Mouse (Mus musculus) CH12.LX (cell line): ENCODE data around the gene Gabra5. TPM values are rescaled to one million over a fixed set of nuclear protein-coding genes. Genes with fewer than 3 reads are reported as not detected.

Experiments used
- DNase-seq: peaks from one replicate; pipeline ENCODE4 v3.0.0-alpha.2; 2013; ENCODE audit errors: extremely low read depth
- H3K27ac ChIP-seq: 2 replicates; pipeline ENCODE4 v1.5.1; 2012; ENCODE audit warnings: low read depth, mild to moderate bottlenecking, control low read depth, moderate library complexity; ENCODE audit not compliant: insufficient read depth
- H3K27me3 ChIP-seq: replicated peaks from 2 replicates; pipeline ENCODE3; 2012; ENCODE audit warnings: inconsistent platforms
- H3K36me3 ChIP-seq, 2 experiments: replicated peaks in 1 of 2; 2 replicates each; pipeline versions ENCODE3 to v1.6.1; 2012; ENCODE audit warnings: inconsistent platforms in 1 of 2, low read length in 1 of 2, mild to moderate bottlenecking in 1 of 2, mixed read lengths in 1 of 2, moderate library complexity in 1 of 2; ENCODE audit not compliant: control insufficient read depth in 1 of 2, insufficient read depth in 1 of 2
- H3K4me1 ChIP-seq, 2 experiments: 2 replicates each; pipeline ENCODE4 v1.6.1; 2012; ENCODE audit warnings: inconsistent platforms in 1 of 2, moderate library complexity in 1 of 2; ENCODE audit not compliant: insufficient read depth in 2 of 2, control insufficient read depth in 1 of 2
- H3K4me2 ChIP-seq: 2 replicates; pipeline ENCODE4 v1.6.1; 2012; ENCODE audit warnings: low read depth, mild to moderate bottlenecking, control low read depth; ENCODE audit not compliant: poor library complexity, insufficient read depth, severe bottlenecking
- H3K4me3 ChIP-seq, 3 experiments: fragments of 150-350 bp in 1 of 3; sonication (generic) in 1 of 3; replicated peaks in 1 of 3; 2 replicates each; pipeline versions ENCODE3 to v1.5.1; 2011 to 2012; ENCODE audit warnings: low read depth in 2 of 3, low read length in 2 of 3, mild to moderate bottlenecking in 2 of 3, moderate library complexity in 2 of 3, control low read depth in 1 of 3, improper control_type of control experiment in 1 of 3, inconsistent platforms in 1 of 3, mixed read lengths in 1 of 3; ENCODE audit not compliant: poor library complexity in 1 of 3
- H3K79me2 ChIP-seq: replicated peaks from 2 replicates; pipeline ENCODE4 v1.6.1; 2012; ENCODE audit warnings: mild to moderate bottlenecking, moderate library complexity; ENCODE audit not compliant: control insufficient read depth, poor library complexity, insufficient read depth, severe bottlenecking; ENCODE audit errors: extremely low read depth
- H3K9ac ChIP-seq: 2 replicates; pipeline ENCODE4 v1.6.1; 2012; ENCODE audit warnings: low read depth, mild to moderate bottlenecking, control low read depth, moderate library complexity; ENCODE audit not compliant: insufficient read depth
- H3K9me3 ChIP-seq: replicated peaks from 2 replicates; pipeline ENCODE3; 2012; ENCODE audit warnings: low read length, inconsistent platforms, mixed read lengths
- BHLHE40 ChIP-seq: IDR thresholded peaks from 2 replicates; pipeline ENCODE4 v1.6.1; 2011; ENCODE audit warnings: mild to moderate bottlenecking, low read depth, low read length, improper control_type of control experiment
- CHD1 ChIP-seq: IDR thresholded peaks from 2 replicates; pipeline ENCODE4 v1.6.1; 2012; ENCODE audit warnings: low read depth, low read length, improper control_type of control experiment, inconsistent platforms
- CHD2 ChIP-seq: IDR thresholded peaks from 2 replicates; pipeline ENCODE4 v1.6.1; 2011; ENCODE audit warnings: low read length, improper control_type of control experiment
- HCFC1 ChIP-seq: IDR thresholded peaks from 2 replicates; pipeline ENCODE4 v1.6.1; 2012; ENCODE audit warnings: low read depth, mild to moderate bottlenecking, inconsistent platforms, low read length, improper control_type of control experiment
- IRF4 ChIP-seq: IDR thresholded peaks from 2 replicates; pipeline ENCODE4 v1.6.1; 2014; ENCODE audit warnings: low read depth, mild to moderate bottlenecking, inconsistent platforms, low read length, improper control_type of control experiment
- JUND ChIP-seq: conservative IDR thresholded peaks from 2 replicates; pipeline ENCODE4 v1.6.1; 2011; ENCODE audit warnings: low read depth, low read length, improper control_type of control experiment
- KAT2A ChIP-seq: IDR thresholded peaks from 2 replicates; pipeline ENCODE4 v1.6.1; 2012; ENCODE audit warnings: low read length, improper control_type of control experiment, inconsistent platforms; ENCODE audit not compliant: insufficient replicate concordance
- MAFK ChIP-seq: IDR thresholded peaks from 2 replicates; pipeline ENCODE4 v1.6.1; 2011; ENCODE audit warnings: low read length, improper control_type of control experiment; ENCODE audit not compliant: insufficient replicate concordance
- MXI1 ChIP-seq: IDR thresholded peaks from 2 replicates; pipeline ENCODE4 v1.6.1; 2011; ENCODE audit warnings: mild to moderate bottlenecking, low read depth, low read length, improper control_type of control experiment
- MYC ChIP-seq: IDR thresholded peaks from 2 replicates; pipeline ENCODE4 v1.6.1; 2011; ENCODE audit warnings: low read depth, mild to moderate bottlenecking, improper control_type of control experiment, low read length
- NRF1 ChIP-seq: IDR thresholded peaks from 2 replicates; pipeline ENCODE4 v1.6.1; 2014; ENCODE audit warnings: low read depth, mild to moderate bottlenecking, inconsistent platforms, low read length, improper control_type of control experiment, moderate library complexity
- POLR2AphosphoS2 ChIP-seq: IDR thresholded peaks from 2 replicates; pipeline ENCODE4 v1.6.1; 2011; ENCODE audit warnings: low read depth, low read length, improper control_type of control experiment
- RCOR1 ChIP-seq: conservative IDR thresholded peaks from 2 replicates; pipeline ENCODE4 v1.6.1; 2012; ENCODE audit warnings: low read depth, mild to moderate bottlenecking, inconsistent platforms, low read length, improper control_type of control experiment
- SIN3A ChIP-seq: IDR thresholded peaks from 2 replicates; pipeline ENCODE4 v1.6.1; 2012; ENCODE audit warnings: low read length, improper control_type of control experiment, inconsistent platforms
- SMC3 ChIP-seq: IDR thresholded peaks from 2 replicates; pipeline ENCODE4 v1.6.1; 2011; ENCODE audit warnings: low read depth, low read length, improper control_type of control experiment
- TCF12 ChIP-seq: IDR thresholded peaks from 2 replicates; pipeline ENCODE4 v1.6.1; 2014; ENCODE audit warnings: low read depth, mild to moderate bottlenecking, inconsistent platforms, low read length, improper control_type of control experiment
- UBTF ChIP-seq: IDR thresholded peaks from 2 replicates; pipeline ENCODE4 v1.6.1; 2012; ENCODE audit warnings: low read depth, mild to moderate bottlenecking, inconsistent platforms, low read length, improper control_type of control experiment, moderate library complexity
- USF1 ChIP-seq: IDR thresholded peaks from 2 replicates; pipeline ENCODE4 v1.6.1; 2014; ENCODE audit warnings: low read depth, mild to moderate bottlenecking, inconsistent platforms, low read length, improper control_type of control experiment
- ZC3H11A ChIP-seq: IDR thresholded peaks from 2 replicates; pipeline ENCODE4 v1.6.1; 2012; ENCODE audit warnings: low read depth, mild to moderate bottlenecking, inconsistent platforms, low read length, improper control_type of control experiment
- ZNF384 ChIP-seq: IDR thresholded peaks from 2 replicates; pipeline ENCODE4 v1.6.1; 2012; ENCODE audit warnings: low read depth, low read length, improper control_type of control experiment, inconsistent platforms
- dilution Hi-C: fragments of 300-500 bp; cut with MboI; formaldehyde crosslinking; loops from 2 replicates; pipeline ENCODE4 v1.14.3; 2020; ENCODE audit warnings: low sequenced_read_pairs; ENCODE audit not compliant: extremely low pct_unique_long_range_greater_than_20kb, extremely low pct_ligation_motif_present
- in situ Hi-C: fragments of 300-500 bp; cut with MboI; formaldehyde crosslinking; loops from 3 replicates; pipeline ENCODE4 v1.14.3; 2019; ENCODE audit warnings: low sequenced_read_pairs, low pct_ligation_motif_present, low pct_unique_long_range_greater_than_20kb, mixed read lengths
- polyA plus RNA-seq: library from polyadenylated mRNA; unstranded; fragments of >175 nt; gene quantifications from 2 replicates; pipeline ENCODE4 v1.2.1, GENCODE M21; 2012; ENCODE audit warnings: low read depth; ENCODE audit not compliant: insufficient read length
- total RNA-seq, 2 experiments: library from RNA; depleted of rRNA; stranded (reverse); fragments of 300-350 nt in 1 of 2; fragments of >200 nt in 1 of 2; gene quantifications; 2 replicates each; pipeline ENCODE4 v1.2.3; 2012 to 2014

Gabra5 gene
- total and polyA plus RNA-seq, 3 experiments, result not detected

DNA sequence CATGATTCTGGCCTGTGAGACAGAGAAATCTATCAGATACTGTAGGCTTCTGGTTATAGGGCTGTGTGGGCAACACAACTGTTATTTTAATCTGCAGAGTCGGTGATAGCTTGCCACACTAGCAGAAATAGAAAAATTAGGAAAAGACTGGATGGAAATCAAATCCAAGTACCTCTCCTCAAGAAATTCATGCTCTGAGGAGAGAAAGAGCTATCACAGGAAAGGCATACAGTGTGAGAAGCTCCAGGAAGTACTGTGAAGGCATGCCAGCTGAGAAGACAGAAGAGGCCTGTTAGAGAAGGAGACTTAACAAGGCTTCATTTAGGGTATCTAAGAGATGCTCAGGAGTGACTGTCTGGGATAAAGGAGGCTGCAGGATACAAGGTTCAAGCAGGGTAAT, 87.2 kb downstream of the Gabra5 start:
- Histone ChIP-seq H3K27ac (no peak overlapping the region), H3K4me1 (no peaks in the 10 kb centered on the region), H3K36me3 (no peaks in the 10 kb centered on the region), H3K27me3 (no peaks in the 10 kb centered on the region), H3K9me3 (peaks cover 53% of the 10 kb centered on the region), H3K79me2 (no peaks in the 10 kb centered on the region), H3K4me3 (no peak overlapping the region), H3K9ac (no peak overlapping the region), H3K4me2 (no peak overlapping the region)
- DNase-seq, result no peak
- TF ChIP-seq MXI1, result no peak
- no peak for TF ChIP-seq POLR2AphosphoS2
- no peak for TF ChIP-seq KAT2A
- no peak for TF ChIP-seq CHD2
- no peak for TF ChIP-seq JUND
- TF ChIP-seq TCF12, result no peak
- TF ChIP-seq SMC3, result no peak
- TF ChIP-seq ZC3H11A, result no peak
- no peak for TF ChIP-seq ZNF384
- TF ChIP-seq CHD1, result no peak
- TF ChIP-seq SIN3A, result no peak
- no peak for TF ChIP-seq BHLHE40
- TF ChIP-seq MYC, result no peak
- TF ChIP-seq HCFC1, result no peak
- in situ Hi-C loops, result no loop called here
- dilution Hi-C loops, result no loop called here

DNA sequence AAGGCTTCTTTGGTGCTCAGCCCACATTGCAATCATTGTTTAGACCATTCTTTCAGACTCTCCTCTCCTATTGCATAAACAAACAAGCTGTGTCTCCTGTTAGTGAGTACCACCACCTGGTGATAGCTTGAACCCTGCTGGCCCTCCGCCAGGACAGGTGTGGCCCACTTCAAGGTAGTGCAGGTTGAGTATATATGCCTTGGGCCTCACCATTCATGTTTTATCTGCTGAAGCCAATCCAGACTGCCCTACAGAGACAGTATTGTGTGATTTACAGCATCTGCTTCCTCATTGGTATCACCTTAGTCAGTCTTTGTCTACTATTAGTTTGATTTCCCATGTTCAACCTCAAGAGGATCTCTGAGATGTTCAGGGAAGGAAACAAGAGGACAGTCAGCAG, 88.8 kb downstream of the Gabra5 start:
- H3K36me3 ChIP-seq, result no peaks in the 10 kb centered on the region
- in situ Hi-C loops (no loop called here), dilution Hi-C loops (no loop called here)
- no peak overlapping the region for H3K9ac ChIP-seq
- H3K79me2 ChIP-seq, result no peaks in the 10 kb centered on the region
- TF ChIP-seq SMC3 (no peak), JUND (no peak), MAFK (no peak), IRF4 (no peak), RCOR1 (no peak), NRF1 (no peak), POLR2AphosphoS2 (no peak), TCF12 (no peak), UBTF (no peak), USF1 (no peak)
- H3K4me2 ChIP-seq, result no peak overlapping the region
- H3K4me3 ChIP-seq, result no peak overlapping the region
- H3K9me3 ChIP-seq, result peaks cover 60% of the 10 kb centered on the region
- H3K4me1 ChIP-seq, result no peaks in the 10 kb centered on the region
- no peak for DNase-seq
- no peaks in the 10 kb centered on the region for H3K27me3 ChIP-seq
- H3K27ac ChIP-seq, result no peak overlapping the region
